Mouse (Mus musculus) gastrocnemius, postnatal 36 days (tissue): ENCODE data around the gene Apoc4. TPM values are rescaled to one million over a fixed set of nuclear protein-coding genes. Genes with fewer than 3 reads are reported as not detected.

Source experiments
- DNase-seq, 2 experiments: peaks; one replicate each; pipeline ENCODE4 v3.0.0; 2022
- intact Hi-C: fragments of 180-260 bp; cut with DNase I; formaldehyde crosslinking; loops from one replicate; pipeline ENCODE4 v1.15.1; 2025
- long read RNA-seq, 2 experiments: library from polyadenylated mRNA; stranded (forward); transcript quantifications; one replicate each; pipeline ENCODE4 v2.0.0; 2021
- total RNA-seq, 2 experiments: library from RNA; stranded (reverse); gene quantifications; 2 replicates each; pipeline ENCODE4 v1.2.3; 2021

The Apoc4 gene
- under 1 TPM in 1 of 2 experiments, not detected in 1; 0.43 TPM for total RNA-seq
- long read RNA-seq, experiment 1 = 0 reads
- long read RNA-seq, experiment 2, partial matches to known transcripts = 1 of 1 reads
- long read RNA-seq, experiment 2, other reads (novel, unspliced or antisense) = 0 of 1 reads

DNA sequence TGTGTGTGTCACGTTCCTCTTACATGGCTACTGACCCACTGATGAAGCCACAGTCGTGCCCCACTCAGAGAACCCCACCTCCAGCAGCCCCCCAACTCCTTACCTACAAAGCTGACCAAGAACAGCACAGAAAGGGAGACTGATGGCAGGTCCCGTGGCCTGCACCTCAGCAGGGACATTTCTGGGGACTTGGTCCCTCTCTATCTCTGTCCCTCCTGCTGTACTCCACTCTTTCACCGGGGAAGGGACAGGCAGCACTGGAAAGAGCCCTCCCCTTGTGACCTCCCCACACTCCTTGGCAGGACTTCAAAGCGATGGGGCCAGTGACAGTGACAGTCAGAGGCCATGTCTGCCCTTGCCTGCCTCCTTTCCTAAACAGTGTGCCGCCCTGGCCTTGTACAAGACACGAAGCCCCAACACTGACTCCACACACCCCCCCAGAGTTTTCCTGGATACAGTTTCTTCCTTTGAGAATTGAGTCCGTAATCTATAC lies at the start of gene Apoc4, which contains the start of gene Gm44805:
TSS of gene Apoc4 (minus strand) at position 278 of the 493 bp plus-strand sequence.
TSS of gene Gm44805 (minus strand) at position 222 of the 493 bp plus-strand sequence.
- no peak for DNase-seq
- intact Hi-C loops = no loop called here

DNA sequence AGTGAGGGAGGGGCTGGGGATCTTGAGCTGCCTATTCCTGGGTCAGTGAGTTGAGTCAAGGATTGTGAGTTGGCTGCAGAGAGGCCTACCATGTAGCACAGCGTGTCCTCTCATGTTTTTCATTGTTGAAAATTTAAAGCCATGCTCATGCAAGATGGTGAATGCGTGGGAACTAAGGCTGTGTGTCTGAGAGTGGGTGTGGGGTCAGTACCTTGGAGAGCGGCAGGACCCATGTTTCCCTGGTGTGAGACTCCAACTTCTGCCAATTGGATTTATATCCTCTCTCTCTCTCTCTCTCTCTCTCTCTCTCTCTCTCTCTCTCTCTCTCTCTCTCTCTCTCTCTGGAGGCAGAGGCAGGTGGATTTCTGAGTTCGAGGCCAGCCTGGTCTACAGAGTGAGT lies 45.3 kb upstream of the Apoc4 start:
- no peak for DNase-seq
- intact Hi-C loops = no loop called here

- intact Hi-C loops = no loop called here
- DNase-seq = no peak
Measured at GRCm38 (mm10) chr7:19724167-19724566, 42.9 kb upstream of the Apoc4 start.

GRCm38 (mm10) chr7:19722754-19723195 lies 41.5 kb upstream of the Apoc4 start:
- intact Hi-C loops = no loop called here
- DNase-seq = peak in 1 of 2 experiments; percentile 31

- no peak for DNase-seq
- intact Hi-C loops = no loop called here
Measured at GRCm38 (mm10) chr7:19719200-19719599, 37.9 kb upstream of the Apoc4 start.

DNA sequence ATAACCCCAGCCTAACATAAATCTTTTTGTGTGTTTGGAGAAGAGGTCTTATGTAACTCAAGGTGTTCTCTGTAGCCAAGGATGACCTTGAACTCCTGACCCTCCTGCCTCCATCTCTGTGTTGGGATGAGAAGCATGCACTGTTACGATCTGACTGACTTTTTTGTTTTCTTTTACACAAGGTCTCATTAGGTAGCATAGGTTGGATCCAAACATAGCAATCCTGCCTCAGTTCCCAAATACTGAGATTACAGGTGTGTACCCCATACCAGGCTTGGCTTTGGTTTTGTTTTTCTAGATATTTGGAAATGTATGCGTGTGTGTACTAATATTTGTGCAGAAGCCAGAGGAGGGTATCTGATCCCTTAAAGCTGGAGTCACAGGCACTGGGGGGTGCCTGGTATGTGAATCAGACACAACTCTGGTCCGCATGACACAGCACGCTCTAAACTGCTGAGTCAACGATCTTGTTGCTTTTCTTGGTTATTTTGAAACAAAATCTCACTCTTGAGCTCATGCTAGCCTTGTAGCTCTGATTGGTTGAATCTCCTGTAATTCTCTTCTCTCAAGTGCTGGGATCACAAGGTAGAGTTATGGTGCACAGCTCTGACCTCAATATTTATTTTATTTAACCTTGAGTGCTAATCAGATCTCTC lies 37.1 kb upstream of the Apoc4 start:
- intact Hi-C loops = no loop called here
- DNase-seq = no peak

DNA sequence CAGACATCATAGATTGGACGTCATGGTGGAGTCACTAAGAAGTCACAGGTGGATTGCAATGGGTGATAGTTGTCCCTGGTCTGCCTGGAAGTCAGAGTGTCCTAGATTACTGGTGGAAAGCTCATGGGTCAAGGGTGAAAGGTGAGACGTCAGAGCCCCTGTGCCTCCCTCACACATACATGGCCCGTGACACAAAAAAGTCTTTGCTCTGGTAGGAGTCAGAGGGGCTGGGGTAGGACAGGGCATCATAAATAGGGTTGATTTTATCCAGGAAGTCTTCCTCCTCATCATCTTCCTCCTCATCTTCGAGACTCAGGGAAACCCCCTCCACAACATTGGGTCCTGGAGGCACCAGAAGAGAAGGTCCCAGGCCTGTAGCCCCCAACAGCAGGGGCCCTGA lies 36.1 kb upstream of the Apoc4 start:
- DNase-seq = no peak
- intact Hi-C loops = no loop called here

- intact Hi-C loops = no loop called here
Measured at GRCm38 (mm10) chr7:19716822-19717221, 35.5 kb upstream of the Apoc4 start.

DNA sequence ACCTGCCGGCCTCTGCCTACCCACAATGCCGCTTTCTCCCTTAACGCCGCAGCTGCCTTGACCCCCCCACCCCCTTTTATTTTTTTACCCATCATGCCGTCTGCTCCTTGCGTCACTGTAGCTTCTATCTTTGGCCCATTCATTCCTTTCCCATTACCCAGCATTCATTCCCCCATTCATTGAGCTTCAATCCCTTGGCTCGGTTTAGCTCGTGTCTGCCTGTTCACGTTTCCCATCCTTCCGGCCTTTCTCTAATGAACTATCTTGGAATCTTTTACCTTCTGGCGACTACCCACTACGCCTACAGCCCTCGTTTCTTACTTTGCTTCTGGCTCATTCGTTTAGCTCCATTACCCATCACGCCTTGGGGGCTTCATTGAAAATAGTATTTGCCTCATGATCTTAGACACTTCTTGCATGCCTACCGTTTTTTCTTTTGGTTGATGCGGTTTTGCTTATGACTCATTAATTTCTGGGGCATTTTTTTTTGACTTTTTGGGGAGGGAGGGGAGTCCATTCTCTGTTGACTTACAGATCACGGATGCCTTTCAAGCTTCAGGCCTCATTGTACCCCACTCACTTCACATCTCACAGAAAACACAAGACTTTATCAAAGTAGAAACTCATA lies 34.9 kb upstream of the Apoc4 start:
- intact Hi-C loops = no loop called here
- no peak for DNase-seq

More at GRCm38 (mm10) chr7:19716822-19717221, 35.5 kb upstream of the Apoc4 start:
- no peak for DNase-seq

GRCm38 (mm10) chr7:19715239-19716054 lies 34.2 kb upstream of the Apoc4 start, which contains the start of gene Tomm40:
Gene Tomm40, minus strand, starts transcription at chr7:19715438.
- intact Hi-C loops = no loop called here
- DNase-seq = peak; percentile 97 to 99

DNA sequence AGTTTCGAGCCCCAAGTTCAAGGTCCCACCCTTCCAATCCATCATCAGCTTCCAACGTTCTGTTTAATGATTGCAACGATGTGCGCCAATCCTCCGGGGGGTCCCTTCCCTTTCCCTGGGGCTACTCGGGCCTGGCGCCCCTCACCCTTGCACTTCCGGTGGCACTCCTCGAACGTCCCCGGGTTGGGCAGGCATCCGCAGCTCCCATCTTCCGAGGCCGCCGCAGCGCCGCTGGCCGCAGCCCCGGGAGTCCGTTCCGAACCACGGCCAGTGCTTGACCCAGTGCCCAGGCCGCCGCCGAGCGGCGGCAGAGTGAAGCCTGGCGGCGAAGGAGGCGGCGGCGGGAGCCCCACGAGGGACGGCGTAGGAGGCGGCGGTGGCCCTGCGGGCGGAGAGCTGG lies 33.6 kb upstream of the Apoc4 start:
- intact Hi-C loops = no loop called here
- DNase-seq = peak in 1 of 2 experiments; percentile 31

- intact Hi-C loops = loop anchor here (2.0 kb wide), 1 partner anchor 45 kb away; no protein-coding TSS in a partner anchor
- DNase-seq = no peak
Measured at GRCm38 (mm10) chr7:19713598-19713997, 32.3 kb upstream of the Apoc4 start.

GRCm38 (mm10) chr7:19713196-19713595 lies 31.9 kb upstream of the Apoc4 start:
- intact Hi-C loops = loop anchor here (2.0 kb wide), 1 partner anchor 44 kb away; no protein-coding TSS in a partner anchor
- DNase-seq = no peak

DNA sequence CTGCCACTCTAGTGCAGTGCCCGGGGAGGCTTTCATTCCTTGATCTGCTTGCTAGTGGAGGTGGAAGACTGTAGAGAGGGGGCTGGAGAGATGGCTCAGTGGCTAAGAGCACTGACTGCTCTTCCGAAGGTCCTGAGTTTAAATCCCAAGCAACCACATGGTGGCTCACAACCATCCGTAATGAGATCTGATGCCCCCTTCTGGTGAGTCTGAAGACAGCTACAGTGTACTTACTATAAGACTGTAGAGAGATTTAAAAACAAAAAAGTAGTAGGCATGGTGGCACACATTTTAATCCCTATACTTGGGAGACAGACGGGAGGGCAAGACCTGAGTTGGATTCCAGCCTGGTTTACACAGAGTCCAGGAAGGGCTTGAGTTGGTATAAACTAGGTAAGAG lies 31.1 kb upstream of the Apoc4 start:
- DNase-seq = no peak
- intact Hi-C loops = loop anchor here (2.0 kb wide), 1 partner anchor 44 kb away; no protein-coding TSS in a partner anchor

- DNase-seq = no peak
- intact Hi-C loops = no loop called here
Measured at GRCm38 (mm10) chr7:19710650-19711049, 29.4 kb upstream of the Apoc4 start.

GRCm38 (mm10) chr7:19705271-19705670 lies 24.0 kb upstream of the Apoc4 start:
- intact Hi-C loops = no loop called here
- no peak for DNase-seq

DNA sequence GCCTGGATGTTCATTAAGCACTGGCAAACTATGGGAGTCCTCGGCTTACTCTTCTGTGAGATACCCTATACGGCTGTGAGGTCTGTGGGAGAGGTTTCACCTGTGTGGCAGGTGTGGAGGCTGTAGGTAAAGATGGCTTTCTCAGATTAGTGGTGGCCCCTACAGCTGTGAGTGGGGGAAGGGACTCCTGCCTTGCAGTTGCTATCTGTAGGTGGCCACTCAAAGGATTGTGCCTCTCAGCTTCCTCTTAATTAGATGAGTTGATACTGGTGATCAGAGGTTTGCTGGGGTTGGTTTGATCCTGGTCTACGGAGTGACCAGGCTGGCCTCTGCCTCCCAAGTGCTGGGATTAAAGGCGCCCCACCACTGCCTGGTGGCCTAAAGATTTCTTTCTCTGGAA lies 23.2 kb upstream of the Apoc4 start:
- DNase-seq = no peak
- intact Hi-C loops = no loop called here

DNA sequence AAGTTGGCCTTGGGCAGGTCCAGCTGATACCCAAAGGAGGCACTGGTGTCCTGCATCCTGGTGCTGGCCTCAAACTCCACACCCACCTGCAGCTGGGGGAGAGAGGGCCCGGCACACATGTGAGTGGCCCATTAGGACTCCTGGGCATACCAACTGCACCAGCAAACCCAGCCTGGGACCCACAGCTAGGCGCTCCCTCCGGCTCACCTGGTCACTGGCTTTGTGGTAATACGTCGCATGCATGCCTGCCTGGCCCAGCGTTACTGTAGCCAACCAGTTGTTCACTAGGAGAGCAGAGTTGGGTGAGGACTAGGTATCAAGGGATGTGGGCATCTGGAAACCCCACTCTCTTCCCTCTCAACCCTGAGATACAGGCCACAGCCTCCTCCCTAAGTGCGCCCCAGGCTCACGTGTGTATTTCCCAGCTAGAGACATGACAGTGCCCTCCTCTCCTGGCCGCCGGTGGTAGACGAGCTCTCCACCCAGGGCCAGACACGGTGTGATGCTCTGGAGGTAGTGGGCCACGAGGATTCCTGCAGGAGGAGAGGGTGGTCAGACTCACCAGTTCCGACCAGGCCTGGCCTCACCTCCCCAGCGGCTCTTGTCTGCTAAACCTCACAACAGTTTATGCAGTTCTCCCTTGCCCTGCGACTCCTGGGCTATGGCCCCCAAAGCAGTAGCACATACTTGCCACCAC lies 21.7 kb upstream of the Apoc4 start:
- intact Hi-C loops = no loop called here
- no peak for DNase-seq

DNA sequence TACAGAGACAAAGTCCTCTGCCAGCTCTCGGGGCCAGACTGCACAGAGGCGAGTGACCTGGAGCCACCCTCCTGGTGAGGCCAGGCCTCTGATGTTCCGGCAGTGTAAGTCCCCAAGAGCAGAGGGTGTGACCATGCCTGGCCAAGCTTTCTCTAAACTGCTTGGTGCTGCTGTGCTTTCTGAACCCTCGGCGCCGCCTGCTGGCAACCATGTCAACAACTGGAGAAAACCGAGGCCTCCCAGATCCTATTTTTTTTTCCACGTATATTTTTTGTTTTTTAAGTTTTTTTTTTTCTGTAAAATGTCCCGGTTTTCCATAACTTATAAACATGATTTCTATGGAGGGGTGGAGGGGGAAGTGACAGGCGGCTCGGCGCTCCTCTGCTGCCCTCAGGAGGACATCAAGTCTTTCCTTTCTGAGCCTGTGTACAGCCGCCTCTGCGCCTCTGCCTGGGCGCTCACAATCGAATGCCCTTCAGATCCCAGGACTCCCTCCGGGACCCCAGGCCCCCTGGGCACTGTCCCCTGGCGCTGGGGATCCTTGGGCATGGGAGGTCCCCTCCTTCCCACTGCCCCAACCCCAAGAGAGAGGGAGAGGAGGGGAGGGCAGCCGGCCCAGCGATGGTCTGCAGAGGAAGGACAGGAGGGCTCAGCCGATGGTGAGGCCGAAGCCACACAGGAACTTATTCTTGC lies 19.9 kb upstream of the Apoc4 start:
- intact Hi-C loops = no loop called here
- DNase-seq = peak; percentile 66 to 68
